Mouse (Mus musculus): ENCODE results near the gene Brd2. TPM values are rescaled to one million over a fixed set of nuclear protein-coding genes. Genes with fewer than 3 reads are reported as not detected.
A peak's percentile ranks its signal among the peaks of the same experiment; 100 is the strongest.
"Not testable (repeated sequence)": the region's sequence is repeated elsewhere in the genome, so short reads cannot be mapped to it uniquely, and the experiment has no call there.

Gene Brd2
- 100 to 1,000 TPM; 184 to 185 TPM for total RNA-seq (2021)
- long read RNA-seq, full-length matches to known transcripts = 3 of 95 reads
- long read RNA-seq, partial matches to known transcripts = 11 of 95 reads
- long read RNA-seq, other reads (novel, unspliced or antisense) = 81 of 95 reads

GRCm38 (mm10) chr17:34122188-34122984 lies at the start of gene Brd2:
Brd2 (minus strand) TSS chr17:34122634.
- peak; percentile 95 to 98 for DNase-seq (ENCODE audit: low spot score in 2 of 2)

GRCm38 (mm10) chr17:34170877-34171498 lies 48.6 kb upstream of the Brd2 start:
- DNase-seq (ENCODE audit: low spot score in 2 of 2) = peak; percentile 76 to 91

GRCm38 (mm10) chr17:34170487-34170876 lies 48.0 kb upstream of the Brd2 start:
- no peak for DNase-seq (ENCODE audit: low spot score in 2 of 2)

- peak in 1 of 2 experiments; percentile 52 for DNase-seq (ENCODE audit: low spot score in 2 of 2)
Measured at GRCm38 (mm10) chr17:34169279-34169678, 46.8 kb upstream of the Brd2 start.

GRCm38 (mm10) chr17:34165033-34165730 lies 42.7 kb upstream of the Brd2 start:
- no peak for DNase-seq (ENCODE audit: low spot score in 2 of 2)

GRCm38 (mm10) chr17:34164202-34164895 lies 41.9 kb upstream of the Brd2 start:
- peak in 1 of 2 experiments; percentile 30 for DNase-seq (ENCODE audit: low spot score in 2 of 2)

GRCm38 (mm10) chr17:34155534-34155933 lies 33.1 kb upstream of the Brd2 start:
- no peak for DNase-seq (ENCODE audit: low spot score in 2 of 2)

GRCm38 (mm10) chr17:34152923-34153322 lies 30.5 kb upstream of the Brd2 start, which contains the start of gene H2-DMb1:
H2-DMb1 (plus strand) TSS chr17:34153072.
- DNase-seq (ENCODE audit: low spot score in 2 of 2) = peak in 1 of 2 experiments; percentile 80

- DNase-seq (ENCODE audit: low spot score in 2 of 2) = no peak
Measured at GRCm38 (mm10) chr17:34144960-34145371, 22.5 kb upstream of the Brd2 start.

GRCm38 (mm10) chr17:34144221-34144620 lies 21.8 kb upstream of the Brd2 start:
- not testable (repeated sequence) for DNase-seq (ENCODE audit: low spot score in 2 of 2)

- DNase-seq (ENCODE audit: low spot score in 2 of 2) = no peak
Measured at GRCm38 (mm10) chr17:34143461-34143860, 21.0 kb upstream of the Brd2 start.

- DNase-seq (ENCODE audit: low spot score in 2 of 2) = no peak
Measured at GRCm38 (mm10) chr17:34143033-34143432, 20.6 kb upstream of the Brd2 start, which contains the start of gene H2-DMb2. H2-DMb2 (plus strand) TSS chr17:34143307.

GRCm38 (mm10) chr17:34142456-34143010 lies 20.1 kb upstream of the Brd2 start:
- no peak for DNase-seq (ENCODE audit: low spot score in 2 of 2)

- DNase-seq (ENCODE audit: low spot score in 2 of 2) = peak in 1 of 2 experiments; percentile 73
Measured at GRCm38 (mm10) chr17:34141448-34141847, 19.0 kb upstream of the Brd2 start.

- no peak for DNase-seq (ENCODE audit: low spot score in 2 of 2)
Measured at GRCm38 (mm10) chr17:34140240-34140639, 17.8 kb upstream of the Brd2 start.

- DNase-seq (ENCODE audit: low spot score in 2 of 2) = no peak
Measured at GRCm38 (mm10) chr17:34139416-34139815, 17.0 kb upstream of the Brd2 start.

- no peak for DNase-seq (ENCODE audit: low spot score in 2 of 2)
Measured at GRCm38 (mm10) chr17:34138655-34139054, 16.2 kb upstream of the Brd2 start.

- DNase-seq (ENCODE audit: low spot score in 2 of 2) = no peak
Measured at GRCm38 (mm10) chr17:34137601-34138000, 15.2 kb upstream of the Brd2 start.

GRCm38 (mm10) chr17:34135297-34136224 lies 13.1 kb upstream of the Brd2 start:
- DNase-seq (ENCODE audit: low spot score in 2 of 2) = peak; percentile 94 to 99
